Mouse (Mus musculus): ENCODE results near the gene Wnk2. TPM values are rescaled to one million over a fixed set of nuclear protein-coding genes. Genes with fewer than 3 reads are reported as not detected.

Wnk2 gene
- total and polyA plus RNA-seq, 3 experiments = 30.9 to 79.4 (median 66.7) TPM

GRCm38 (mm10) chr13:49134491-49134890 is 13.3 kb downstream of the Wnk2 start:
- Histone ChIP-seq H3K36me3 (ENCODE audit: control insufficient read depth, insufficient read depth, low read length) (no peaks in the 10 kb centered on the region), H3K27ac (peak overlapping the region; percentile 72), H3K79me2 (replicated peaks; ENCODE audit: control insufficient read depth, insufficient read depth, low read length) (no peaks in the 10 kb centered on the region), H3K4me3 (no peak overlapping the region), H3K9ac (ENCODE audit: low read depth, low read length) (no peak overlapping the region), H3K4me1 (ENCODE audit: control insufficient read depth, insufficient read depth, low read length) (peaks cover 12% of the 10 kb centered on the region; the same call in 1 of the 2 replicates), H3K27me3 (ENCODE audit: control insufficient read depth, insufficient read depth, low read length) (no peaks in the 10 kb centered on the region)
- DNase-seq = peak; percentile 76 to 81
- WGBS = 67% methylated on average over 11 of the region's 11 CpGs
- TF ChIP-seq EP300 (IDR thresholded peaks at IDR 0.05; ENCODE audit: insufficient read depth, low read depth, low read length) (peak; percentile 83; the same call in 1 of the 2 replicates), CTCF (IDR thresholded peaks at IDR 0.05) (no peak), POLR2A (IDR thresholded peaks at IDR 0.05; ENCODE audit: insufficient read depth, low read depth, low read length) (peak; percentile 66; the same call in 1 of the 2 replicates)
- intact Hi-C loops (cut with DNase I) = no loop called here

GRCm38 (mm10) chr13:49133125-49133524 is 14.7 kb downstream of the Wnk2 start:
- intact Hi-C loops (cut with DNase I) = no loop called here
- Histone ChIP-seq H3K4me3 (no peak overlapping the region), H3K36me3 (ENCODE audit: control insufficient read depth, insufficient read depth, low read length) (no peaks in the 10 kb centered on the region), H3K79me2 (replicated peaks; ENCODE audit: control insufficient read depth, insufficient read depth, low read length) (no peaks in the 10 kb centered on the region), H3K27me3 (ENCODE audit: control insufficient read depth, insufficient read depth, low read length) (no peaks in the 10 kb centered on the region), H3K4me1 (ENCODE audit: control insufficient read depth, insufficient read depth, low read length) (peaks cover 18% of the 10 kb centered on the region; the same call in 1 of the 2 replicates), H3K9ac (ENCODE audit: low read depth, low read length) (no peak overlapping the region), H3K27ac (peak overlapping the region; percentile 72)
- no peak for DNase-seq
- no peak for TF ChIP-seq CTCF (IDR thresholded peaks at IDR 0.05)
- no peak for TF ChIP-seq POLR2A (IDR thresholded peaks at IDR 0.05; ENCODE audit: insufficient read depth, low read depth, low read length)
- no peak for TF ChIP-seq EP300 (IDR thresholded peaks at IDR 0.05; ENCODE audit: insufficient read depth, low read depth, low read length)
- WGBS = 50% methylated on average over 4 of the region's 4 CpGs

GRCm38 (mm10) chr13:49131946-49132687 is 15.7 kb downstream of the Wnk2 start:
- WGBS = 59% methylated on average over 7 of the region's 7 CpGs
- peak overlapping the region; percentile 31 for H3K27ac ChIP-seq
- no peak for DNase-seq
- H3K27me3 ChIP-seq (ENCODE audit: control insufficient read depth, insufficient read depth, low read length) = no peaks in the 10 kb centered on the region
- peaks cover 20% of the 10 kb centered on the region; the same call in 1 of the 2 replicates for H3K4me1 ChIP-seq (ENCODE audit: control insufficient read depth, insufficient read depth, low read length)
- H3K9ac ChIP-seq (ENCODE audit: low read depth, low read length) = no peak overlapping the region
- TF ChIP-seq CTCF (IDR thresholded peaks at IDR 0.05) = no peak
- no peak for TF ChIP-seq EP300 (IDR thresholded peaks at IDR 0.05; ENCODE audit: insufficient read depth, low read depth, low read length)
- TF ChIP-seq POLR2A (IDR thresholded peaks at IDR 0.05; ENCODE audit: insufficient read depth, low read depth, low read length) = no peak
- intact Hi-C loops (cut with DNase I) = loop anchor here (2.0 kb wide), 1 partner anchor 15 kb away; no protein-coding TSS in a partner anchor
- H3K79me2 ChIP-seq (replicated peaks; ENCODE audit: control insufficient read depth, insufficient read depth, low read length) = no peaks in the 10 kb centered on the region
- no peak overlapping the region for H3K4me3 ChIP-seq
- no peaks in the 10 kb centered on the region for H3K36me3 ChIP-seq (ENCODE audit: control insufficient read depth, insufficient read depth, low read length)

GRCm38 (mm10) chr13:49131342-49131855 is 16.4 kb downstream of the Wnk2 start:
- H3K79me2 ChIP-seq (replicated peaks; ENCODE audit: control insufficient read depth, insufficient read depth, low read length) = no peaks in the 10 kb centered on the region
- no peaks in the 10 kb centered on the region for H3K36me3 ChIP-seq (ENCODE audit: control insufficient read depth, insufficient read depth, low read length)
- peaks cover 20% of the 10 kb centered on the region; the same call in 1 of the 2 replicates for H3K4me1 ChIP-seq (ENCODE audit: control insufficient read depth, insufficient read depth, low read length)
- peak overlapping the region; percentile 31 for H3K27ac ChIP-seq
- intact Hi-C loops (cut with DNase I) = loop anchor here (2.0 kb wide), 1 partner anchor 15 kb away; no protein-coding TSS in a partner anchor
- TF ChIP-seq EP300 (IDR thresholded peaks at IDR 0.05; ENCODE audit: insufficient read depth, low read depth, low read length) (no peak), POLR2A (IDR thresholded peaks at IDR 0.05; ENCODE audit: insufficient read depth, low read depth, low read length) (no peak), CTCF (IDR thresholded peaks at IDR 0.05) (no peak)
- WGBS = 60% methylated on average over 4 of the region's 4 CpGs
- DNase-seq = no peak
- no peak overlapping the region for H3K9ac ChIP-seq (ENCODE audit: low read depth, low read length)
- no peak overlapping the region for H3K4me3 ChIP-seq
- H3K27me3 ChIP-seq (ENCODE audit: control insufficient read depth, insufficient read depth, low read length) = no peaks in the 10 kb centered on the region

GRCm38 (mm10) chr13:49129845-49130244 is 18.0 kb downstream of the Wnk2 start:
- Histone ChIP-seq H3K4me1 (ENCODE audit: control insufficient read depth, insufficient read depth, low read length) (peaks cover 20% of the 10 kb centered on the region; the same call in 1 of the 2 replicates), H3K9ac (ENCODE audit: low read depth, low read length) (no peak overlapping the region), H3K79me2 (replicated peaks; ENCODE audit: control insufficient read depth, insufficient read depth, low read length) (no peaks in the 10 kb centered on the region), H3K27me3 (ENCODE audit: control insufficient read depth, insufficient read depth, low read length) (no peaks in the 10 kb centered on the region), H3K36me3 (ENCODE audit: control insufficient read depth, insufficient read depth, low read length) (no peaks in the 10 kb centered on the region), H3K4me3 (no peak overlapping the region), H3K27ac (peak overlapping the region; percentile 76)
- 20% methylated on average over 4 of the region's 4 CpGs for WGBS
- 0 out of 2 replicates have a peak, but pooled peaks have one; percentile 12 for TF ChIP-seq POLR2A (IDR thresholded peaks at IDR 0.05; ENCODE audit: insufficient read depth, low read depth, low read length)
- TF ChIP-seq CTCF (IDR thresholded peaks at IDR 0.05) = no peak
- intact Hi-C loops (cut with DNase I) = loop anchor here (2.0 kb wide), 1 partner anchor 17 kb away; no protein-coding TSS in a partner anchor
- peak; percentile 50 to 72 for DNase-seq

GRCm38 (mm10) chr13:49129154-49129553 is 18.7 kb downstream of the Wnk2 start:
- peak overlapping the region; percentile 76 for H3K27ac ChIP-seq

More at GRCm38 (mm10) chr13:49129154-49129553, 18.7 kb downstream of the Wnk2 start:
- H3K27me3 ChIP-seq (ENCODE audit: control insufficient read depth, insufficient read depth, low read length) = no peaks in the 10 kb centered on the region
- H3K4me3 ChIP-seq = no peak overlapping the region
- intact Hi-C loops (cut with DNase I) = no loop called here
- DNase-seq = no peak
- no peaks in the 10 kb centered on the region for H3K36me3 ChIP-seq (ENCODE audit: control insufficient read depth, insufficient read depth, low read length)
- no peak overlapping the region for H3K9ac ChIP-seq (ENCODE audit: low read depth, low read length)
- 81% methylated on average over 1 of the region's 1 CpGs for WGBS
- peaks cover 18% of the 10 kb centered on the region; the same call in 1 of the 2 replicates for H3K4me1 ChIP-seq (ENCODE audit: control insufficient read depth, insufficient read depth, low read length)
- no peak for TF ChIP-seq POLR2A (IDR thresholded peaks at IDR 0.05; ENCODE audit: insufficient read depth, low read depth, low read length)
- TF ChIP-seq CTCF (IDR thresholded peaks at IDR 0.05) = no peak
- no peak for TF ChIP-seq EP300 (IDR thresholded peaks at IDR 0.05; ENCODE audit: insufficient read depth, low read depth, low read length)
- H3K79me2 ChIP-seq (replicated peaks; ENCODE audit: control insufficient read depth, insufficient read depth, low read length) = no peaks in the 10 kb centered on the region
